Mouse (Mus musculus) MEL (cell line): ENCODE measurements around the gene Med27. TPM values are rescaled to one million over a fixed set of nuclear protein-coding genes. Genes with fewer than 3 reads are reported as not detected.

Experiments
- DNase-seq: peaks from one replicate; pipeline ENCODE4 v3.0.0; 2011; ENCODE audit warnings: low read depth, low spot score
- H3K27ac ChIP-seq: 2 replicates; pipeline ENCODE4 v1.5.1; 2012; ENCODE audit warnings: low read depth, mild to moderate bottlenecking, control low read depth, low read length, moderate library complexity; ENCODE audit not compliant: control insufficient read depth
- H3K27me3 ChIP-seq, 2 experiments: fragments of 150-350 bp in 1 of 2; sonication (generic) in 1 of 2; 2 replicates each; pipeline ENCODE4 v1.6.1; 2012; ENCODE audit warnings: low read length in 2 of 2, mild to moderate bottlenecking in 2 of 2, improper control_type of control experiment in 1 of 2, moderate library complexity in 1 of 2; ENCODE audit not compliant: insufficient read depth in 2 of 2, control insufficient read depth in 1 of 2
- H3K36me3 ChIP-seq, 2 experiments: 2 replicates each; pipeline ENCODE4 v1.6.1; 2012 to 2014; ENCODE audit warnings: low read length in 2 of 2, improper control_type of control experiment in 1 of 2, inconsistent platforms in 1 of 2, mild to moderate bottlenecking in 1 of 2; ENCODE audit not compliant: insufficient read depth in 2 of 2, control insufficient read depth in 1 of 2
- H3K4me1 ChIP-seq, 2 experiments: fragments of 150-350 bp in 1 of 2; sonication (generic) in 1 of 2; 2 replicates each; pipeline ENCODE4 v1.6.1; 2012; ENCODE audit warnings: low read length in 2 of 2, improper control_type of control experiment in 1 of 2, mild to moderate bottlenecking in 1 of 2; ENCODE audit not compliant: insufficient read depth in 2 of 2, control insufficient read depth in 1 of 2
- H3K4me3 ChIP-seq, 2 experiments: fragments of 150-350 bp in 1 of 2; sonication (generic) in 1 of 2; 2 replicates each; pipeline ENCODE4 v1.5.1; 2012; ENCODE audit warnings: low read depth in 2 of 2, low read length in 2 of 2, mild to moderate bottlenecking in 2 of 2, moderate library complexity in 2 of 2, control low read depth in 1 of 2, improper control_type of control experiment in 1 of 2; ENCODE audit not compliant: control insufficient read depth in 1 of 2, insufficient read depth in 1 of 2
- H3K79me2 ChIP-seq: 2 replicates; pipeline ENCODE4 v1.6.1; 2012; ENCODE audit warnings: mild to moderate bottlenecking, low read length, moderate library complexity; ENCODE audit not compliant: control insufficient read depth, poor library complexity, insufficient read depth
- H3K9ac ChIP-seq: 2 replicates; pipeline ENCODE4 v1.6.1; 2012; ENCODE audit warnings: low read depth, mild to moderate bottlenecking, control low read depth, low read length, moderate library complexity; ENCODE audit not compliant: control insufficient read depth, poor library complexity, severe bottlenecking
- H3K9me3 ChIP-seq: fragments of 150-350 bp; sonication (generic); replicated peaks from 2 replicates; pipeline ENCODE4 v1.6.1; 2012; ENCODE audit warnings: mild to moderate bottlenecking, low read length, improper control_type of control experiment, moderate library complexity; ENCODE audit not compliant: insufficient read depth
- CHD2 ChIP-seq: IDR thresholded peaks from 2 replicates; pipeline ENCODE4 v1.6.1; 2011; ENCODE audit warnings: low read length, improper control_type of control experiment
- CTCF ChIP-seq, 3 experiments: IDR thresholded peaks in 2 of 3; conservative IDR thresholded peaks in 1 of 3; 2 replicates each; pipeline ENCODE4 v1.5.1; 2011 to 2012; ENCODE audit warnings: low read length in 3 of 3, low read depth in 2 of 3, mild to moderate bottlenecking in 2 of 3, improper control_type of control experiment in 1 of 3, inconsistent platforms in 1 of 3, mixed read lengths in 1 of 3, moderate library complexity in 1 of 3; ENCODE audit not compliant: control insufficient read depth in 1 of 3, insufficient read depth in 1 of 3, poor library complexity in 1 of 3, severe bottlenecking in 1 of 3
- ELF1 ChIP-seq: IDR thresholded peaks from 2 replicates; pipeline ENCODE4 v1.6.1; 2014; ENCODE audit warnings: low read depth, mild to moderate bottlenecking, inconsistent platforms, low read length, improper control_type of control experiment, moderate library complexity
- EP300 ChIP-seq, 2 experiments: IDR thresholded peaks; 2 replicates each; pipeline ENCODE4 v1.6.1; 2011; ENCODE audit warnings: improper control_type of control experiment in 2 of 2, low read length in 2 of 2, low read depth in 1 of 2, mild to moderate bottlenecking in 1 of 2
- ETS1 ChIP-seq: IDR thresholded peaks from 2 replicates; pipeline ENCODE4 v1.6.1; 2012; ENCODE audit warnings: low read depth, mild to moderate bottlenecking, inconsistent platforms, low read length, improper control_type of control experiment, moderate library complexity
- GATA1 ChIP-seq: IDR thresholded peaks from 2 replicates; pipeline ENCODE4 v1.6.1; 2011; ENCODE audit warnings: low read depth, low read length, improper control_type of control experiment
- MAZ ChIP-seq: IDR thresholded peaks from 2 replicates; pipeline ENCODE4 v1.6.1; 2012; ENCODE audit warnings: low read depth, mild to moderate bottlenecking, inconsistent platforms, low read length, improper control_type of control experiment
- POLR2AphosphoS2 ChIP-seq: IDR thresholded peaks from 2 replicates; pipeline ENCODE4 v1.6.1; 2011; ENCODE audit warnings: low read length, improper control_type of control experiment
- RCOR1 ChIP-seq: IDR thresholded peaks from 2 replicates; pipeline ENCODE4 v1.6.1; 2012; ENCODE audit warnings: low read depth, mild to moderate bottlenecking, inconsistent platforms, low read length, improper control_type of control experiment
- SIN3A ChIP-seq: IDR thresholded peaks from 2 replicates; pipeline ENCODE4 v1.6.1; 2012; ENCODE audit warnings: low read length, improper control_type of control experiment, inconsistent platforms
- TAL1 ChIP-seq: IDR thresholded peaks from 2 replicates; pipeline ENCODE4 v1.6.1; 2012; ENCODE audit warnings: mild to moderate bottlenecking, inconsistent platforms, low read length, moderate library complexity, mixed read lengths
- UBTF ChIP-seq: IDR thresholded peaks from 2 replicates; pipeline ENCODE4 v1.6.1; 2012; ENCODE audit warnings: low read depth, mild to moderate bottlenecking, inconsistent platforms, low read length, improper control_type of control experiment, moderate library complexity, borderline replicate concordance; ENCODE audit not compliant: insufficient read depth
- USF2 ChIP-seq, 2 experiments: IDR thresholded peaks; 2 replicates each; pipeline ENCODE4 v1.6.1; 2011 to 2012; ENCODE audit warnings: improper control_type of control experiment in 2 of 2, low read length in 2 of 2, borderline replicate concordance in 1 of 2, inconsistent platforms in 1 of 2, low read depth in 1 of 2, mild to moderate bottlenecking in 1 of 2; ENCODE audit not compliant: insufficient read depth in 1 of 2
- ZC3H11A ChIP-seq: IDR thresholded peaks from 2 replicates; pipeline ENCODE4 v1.6.1; 2012; ENCODE audit warnings: low read depth, mild to moderate bottlenecking, inconsistent platforms, low read length, improper control_type of control experiment
- ZMIZ1 ChIP-seq: IDR thresholded peaks from 2 replicates; pipeline ENCODE4 v1.6.1; 2012; ENCODE audit warnings: low read depth, mild to moderate bottlenecking, inconsistent platforms, low read length, improper control_type of control experiment, moderate library complexity
- polyA plus RNA-seq, 2 experiments: library from polyadenylated mRNA; stranded (reverse) in 1 of 2; unstranded in 1 of 2; fragments of >175 nt in 1 of 2; fragments of >200 nt in 1 of 2; gene quantifications; 2 replicates each; pipeline versions ENCODE4 v1.2.1 to v1.2.4; 2012; ENCODE audit warnings: low replicate concordance in 2 of 2, low read depth in 1 of 2; ENCODE audit not compliant: insufficient read length in 2 of 2, insufficient read depth in 1 of 2, missing spikeins in 1 of 2
- total RNA-seq: library from RNA; depleted of rRNA; stranded (reverse); fragments of 300-350 nt; gene quantifications from 2 replicates; pipeline ENCODE4 v1.2.3, GENCODE M21; 2012

Gene Med27
- total and polyA plus RNA-seq, 3 experiments, result 46.3 to 46.9 TPM; not detected in 1

GRCm38 (mm10) chr2:29387268-29387667 is 40.6 kb downstream of the Med27 start:
- TF ChIP-seq ZMIZ1, result no peak
- TF ChIP-seq, all 39 proteins: peak for 0

GRCm38 (mm10) chr2:29388937-29389336 is 42.3 kb downstream of the Med27 start:
- peaks cover 8 to 14% of the 10 kb centered on the region in 2 experiments for H3K4me1 ChIP-seq
- H3K36me3 ChIP-seq, result peaks cover 0 to 7% of the 10 kb centered on the region in 2 experiments; a peak in 2 of 4 replicates
- TF ChIP-seq CTCF (IDR thresholded peaks at IDR 0.05 in 2 of 3, conservative IDR thresholded peaks at IDR 0.05 in 1 of 3; ENCODE audit: control insufficient read depth in 1 of 3, insufficient read depth in 1 of 3, low read depth in 2 of 3, low read length in 3 of 3, poor library complexity in 1 of 3, severe bottlenecking in 1 of 3) (no peak), EP300 (IDR thresholded peaks at IDR 0.05; ENCODE audit: low read depth in 1 of 2, low read length in 2 of 2) (no peak), CHD2 (no peak), USF2 (IDR thresholded peaks at IDR 0.05; ENCODE audit: borderline replicate concordance in 1 of 2, insufficient read depth in 1 of 2, low read depth in 1 of 2, low read length in 2 of 2) (no peak), POLR2AphosphoS2 (no peak), UBTF (no peak), GATA1 (no peak), ZC3H11A (no peak), ETS1 (no peak), SIN3A (no peak), ZMIZ1 (no peak), ELF1 (no peak), TAL1 (no peak), RCOR1 (no peak), MAZ (no peak)
- TF ChIP-seq, all 39 proteins: peak for 0
- H3K9ac ChIP-seq, result no peak overlapping the region
- no peaks in the 10 kb centered on the region for H3K9me3 ChIP-seq
- H3K27me3 ChIP-seq, result no peaks in the 10 kb centered on the region
- H3K4me3 ChIP-seq, result no peak overlapping the region
- DNase-seq, result no peak
- H3K27ac ChIP-seq, result no peak overlapping the region
- no peaks in the 10 kb centered on the region for H3K79me2 ChIP-seq

More at GRCm38 (mm10) chr2:29387268-29387667, 40.6 kb downstream of the Med27 start:
- Histone ChIP-seq H3K27ac (no peak overlapping the region), H3K4me3 (no peak overlapping the region), H3K27me3 (no peaks in the 10 kb centered on the region), H3K79me2 (no peaks in the 10 kb centered on the region), H3K9ac (no peak overlapping the region), H3K4me1 (peaks cover 8 to 14% of the 10 kb centered on the region in 2 experiments), H3K36me3 (peaks cover 0 to 7% of the 10 kb centered on the region in 2 experiments; a peak in 2 of 4 replicates), H3K9me3 (no peaks in the 10 kb centered on the region)
- no peak for DNase-seq
